Mouse (Mus musculus): ENCODE measurements around the gene Nploc4.
"Not testable (repeated sequence)": the region's sequence is repeated elsewhere in the genome, so short reads cannot be mapped to it uniquely, and the experiment has no call there.

Nploc4 gene

DNA sequence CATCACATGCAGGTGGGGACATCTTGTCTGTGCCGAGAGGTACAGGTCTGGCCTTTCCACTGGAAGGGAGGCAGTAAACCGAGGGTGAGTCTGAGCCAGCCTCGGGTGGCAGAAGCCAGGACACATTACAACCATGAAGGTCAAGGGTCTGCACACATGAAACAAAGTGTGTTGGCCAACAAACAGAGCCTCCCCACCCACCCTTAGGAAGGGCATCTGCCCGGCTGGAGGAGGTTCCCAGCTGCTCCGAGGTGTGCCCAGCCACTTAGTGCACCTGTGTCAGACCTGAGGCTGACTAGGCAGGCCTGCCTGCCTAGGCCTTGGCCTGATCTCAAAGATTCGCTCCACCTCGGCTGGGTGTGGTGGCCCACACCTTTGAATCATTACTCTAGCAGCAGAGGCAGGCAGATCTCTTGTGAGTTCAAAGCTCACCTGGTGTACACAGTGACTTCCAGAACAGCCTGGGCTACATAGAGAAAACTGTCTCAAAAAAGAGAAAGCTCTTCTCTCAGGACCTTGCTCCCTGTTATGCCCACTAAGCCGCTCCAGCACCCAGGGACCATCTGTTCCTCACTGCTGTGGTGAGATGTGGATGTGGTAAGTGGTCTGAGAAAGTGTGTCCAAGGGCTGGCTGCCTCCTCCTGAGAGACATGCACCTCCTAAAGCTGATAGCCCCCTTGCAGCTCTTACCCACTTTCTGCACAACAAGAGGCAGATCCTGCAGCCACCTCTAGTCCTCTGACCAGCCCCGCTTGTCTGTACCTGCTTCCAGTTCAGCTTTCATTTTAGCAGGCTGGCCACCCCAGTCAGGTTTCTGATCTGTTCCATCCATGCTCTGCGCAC, 86.0 kb downstream of the Nploc4 start:
- no peak for DNase-seq

- peak; percentile 57 for DNase-seq
Measured at GRCm38 (mm10) chr11:120350711-120351110, 86.8 kb downstream of the Nploc4 start.

DNA sequence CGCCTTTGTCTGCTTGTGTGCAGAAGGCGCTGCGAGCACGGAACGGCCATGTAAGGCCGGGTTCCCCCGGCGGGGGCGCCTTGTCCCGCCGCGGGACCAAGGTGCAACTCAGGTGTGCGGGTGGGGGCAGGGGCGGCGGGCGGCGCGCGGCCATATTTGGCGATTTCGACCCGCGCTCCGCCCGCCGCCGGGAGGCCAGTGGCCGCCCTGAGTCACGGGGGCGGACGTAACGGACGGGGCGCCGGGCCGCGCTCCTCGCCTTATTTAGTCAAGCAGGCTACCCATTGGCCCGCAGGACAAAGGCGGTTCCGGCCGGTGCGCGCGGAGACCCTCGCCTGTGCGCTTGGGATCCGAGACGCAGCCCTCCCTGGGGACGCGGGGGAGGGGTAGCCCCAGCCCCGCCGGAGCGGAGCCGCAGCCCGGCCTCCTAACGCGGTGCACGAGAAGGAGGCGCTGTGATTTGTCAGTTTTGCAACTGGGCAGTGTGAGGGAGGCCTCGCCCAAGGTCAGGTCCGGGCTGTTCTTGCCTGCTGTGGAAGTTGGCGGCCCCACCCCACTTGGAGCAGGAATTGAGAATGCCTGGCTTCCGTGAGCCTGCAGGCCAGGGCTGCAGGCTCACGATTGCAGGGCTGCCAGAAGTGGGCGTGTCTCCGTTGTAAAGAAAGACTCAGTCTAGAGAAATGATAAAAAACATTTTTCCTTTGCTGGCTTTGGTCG, 87.4 kb downstream of the Nploc4 start:
- peak; percentile 97 for DNase-seq

DNA sequence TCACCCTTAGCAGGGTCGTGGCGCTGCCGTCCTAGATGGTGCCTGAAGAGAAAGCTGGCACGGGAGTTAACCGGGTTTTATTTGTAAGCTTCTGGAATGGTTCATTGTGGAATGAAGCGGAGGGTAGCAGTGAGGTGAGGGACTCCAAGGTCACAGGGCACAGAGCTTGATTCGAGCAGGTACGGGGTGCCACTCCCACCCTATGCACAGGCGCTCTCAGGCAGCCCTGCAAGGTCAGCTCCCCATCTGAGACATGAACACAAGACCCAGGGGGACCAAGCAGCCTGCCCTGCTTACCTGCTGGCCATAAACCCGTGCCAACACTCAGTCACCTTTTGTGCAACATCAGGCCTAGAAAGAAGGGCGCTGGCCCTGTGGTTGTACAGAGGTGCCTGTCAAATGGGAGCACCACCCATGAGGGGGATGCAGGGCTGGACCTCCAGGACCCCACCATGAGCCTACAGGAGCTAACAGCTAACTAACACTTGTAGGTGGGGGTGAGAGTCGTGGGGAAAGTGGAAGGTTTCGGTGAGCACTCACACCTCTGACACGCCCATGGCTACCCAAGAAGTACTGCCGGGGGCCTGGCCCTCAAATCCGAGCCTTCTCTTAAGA, 88.0 kb downstream of the Nploc4 start:
- no peak for DNase-seq

- DNase-seq, result peak; percentile 83
Measured at GRCm38 (mm10) chr11:120348684-120349370, 88.7 kb downstream of the Nploc4 start.

DNA sequence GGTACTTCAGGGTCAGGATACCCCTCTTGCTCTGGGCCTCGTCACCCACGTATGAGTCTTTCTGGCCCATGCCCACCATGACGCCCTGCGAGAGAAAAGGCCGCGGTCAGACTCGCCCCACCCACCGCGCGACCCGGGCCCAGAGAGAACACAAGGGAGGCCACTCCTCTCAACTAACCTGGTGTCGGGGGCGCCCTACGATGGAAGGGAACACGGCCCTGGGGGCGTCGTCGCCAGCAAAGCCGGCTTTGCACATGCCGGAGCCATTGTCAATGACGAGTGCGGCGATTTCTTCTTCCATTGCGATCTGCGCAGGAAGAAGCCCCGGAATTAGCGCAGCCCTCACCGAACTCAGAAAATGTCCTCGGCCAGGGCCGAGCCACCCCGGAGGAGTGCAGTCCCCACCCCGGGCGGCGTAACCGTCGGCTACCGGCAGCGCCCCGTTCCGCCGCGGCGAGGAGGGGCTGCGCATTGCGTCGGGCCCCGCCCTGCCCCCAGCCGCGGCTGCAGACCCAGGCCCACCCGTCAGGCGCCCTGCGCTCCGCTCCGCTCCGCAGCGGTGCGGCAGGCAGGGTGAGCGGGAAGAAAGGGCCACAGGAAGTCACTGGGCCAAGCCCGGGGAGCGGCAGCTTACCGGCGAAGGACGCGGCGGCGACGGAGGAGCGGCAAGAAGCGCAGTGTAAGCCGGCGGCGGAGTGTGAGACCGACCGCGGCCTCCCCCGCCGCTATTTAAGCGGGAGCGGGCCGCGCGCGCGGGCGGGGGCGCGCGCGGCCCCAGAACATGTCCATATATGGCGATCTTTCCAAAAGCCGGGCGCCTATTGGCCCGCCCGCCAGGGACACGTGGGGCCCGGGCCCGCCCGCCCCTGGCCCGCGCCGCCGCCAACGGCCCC, 89.5 kb downstream of the Nploc4 start, which contains the start of gene Actg1:
TSS of gene Actg1 (minus strand) at position 752 of the 893 bp plus-strand sequence.
- peak; percentile 94 for DNase-seq

DNA sequence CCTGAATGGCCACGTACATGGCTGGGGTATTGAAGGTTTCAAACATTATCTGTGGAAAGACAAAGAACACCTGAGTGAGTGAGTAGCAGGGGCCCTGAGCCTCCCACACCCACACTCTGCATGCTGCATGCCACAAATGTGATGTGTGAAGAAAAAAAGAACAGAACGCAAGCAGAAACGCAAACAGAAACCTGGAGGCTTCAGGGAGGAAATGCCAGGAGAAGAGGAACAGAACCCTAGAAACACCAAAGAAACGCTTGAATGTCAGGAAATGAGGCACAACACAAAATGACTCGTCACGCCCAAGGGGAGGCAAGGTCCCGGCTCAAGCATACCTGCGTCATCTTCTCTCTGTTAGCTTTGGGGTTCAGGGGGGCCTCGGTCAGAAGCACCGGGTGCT, 90.2 kb downstream of the Nploc4 start:
- DNase-seq, result no peak

GRCm38 (mm10) chr11:120346383-120347034, 91.0 kb downstream of the Nploc4 start:
- not testable (repeated sequence) for DNase-seq

- DNase-seq, result no peak
Measured at GRCm38 (mm10) chr11:120345067-120345681, 92.3 kb downstream of the Nploc4 start.

DNA sequence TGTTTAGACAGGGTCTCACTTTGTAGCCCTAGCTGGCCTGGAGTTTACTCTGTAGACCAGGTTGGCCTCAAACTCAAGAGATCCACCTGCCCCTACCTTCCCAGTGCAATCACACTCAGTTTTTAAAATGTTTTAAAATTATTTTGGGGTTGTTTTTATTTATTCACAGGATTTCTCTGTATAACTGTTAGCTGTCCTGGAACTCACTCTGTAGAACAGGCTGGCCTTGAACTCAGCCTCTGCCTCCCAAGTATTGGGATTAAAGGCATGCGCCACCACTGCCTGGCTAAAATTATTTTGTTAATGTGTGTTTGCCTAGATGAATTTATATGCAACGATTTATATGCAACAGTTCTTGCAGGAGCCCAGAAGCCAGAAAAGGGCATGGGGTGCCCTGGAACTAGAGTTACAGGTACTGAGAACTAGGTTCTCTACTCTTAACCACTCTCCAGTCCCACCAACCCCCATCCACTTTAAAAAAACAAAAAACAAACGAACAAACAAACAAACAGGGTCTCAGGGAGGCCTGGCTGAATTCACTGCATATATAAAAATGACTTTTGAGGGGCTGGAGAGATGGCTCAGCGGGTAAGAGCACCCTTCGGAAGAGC, 93.1 kb downstream of the Nploc4 start:
- DNase-seq, result no peak

GRCm38 (mm10) chr11:120343519-120344309, 93.8 kb downstream of the Nploc4 start:
- DNase-seq, result no peak

GRCm38 (mm10) chr11:120342656-120343160, 94.8 kb downstream of the Nploc4 start:
- DNase-seq, result no peak

- no peak for DNase-seq
Measured at GRCm38 (mm10) chr11:120341661-120342060, 95.8 kb downstream of the Nploc4 start.

GRCm38 (mm10) chr11:120339978-120340513, 97.5 kb downstream of the Nploc4 start:
- DNase-seq, result no peak

DNA sequence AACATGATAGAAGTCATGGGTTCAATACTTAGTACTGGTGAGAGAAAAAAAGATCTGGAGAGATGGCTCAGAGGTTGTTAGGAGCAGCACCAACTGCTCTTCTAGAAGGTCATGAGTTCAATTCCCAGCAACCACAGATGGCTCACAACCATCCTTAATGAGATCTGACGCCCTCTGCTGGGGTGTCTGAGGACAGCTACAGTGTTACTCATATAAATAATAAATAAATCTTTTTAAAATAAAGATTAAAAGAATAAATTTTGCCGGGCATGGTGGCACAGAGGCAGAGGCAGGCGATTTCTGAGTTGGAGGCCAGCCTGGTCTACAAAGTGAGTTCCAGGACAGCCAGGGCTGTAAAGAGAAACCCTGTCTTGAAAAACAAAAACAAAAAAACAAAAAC, 98.7 kb downstream of the Nploc4 start:
- no peak for DNase-seq

DNA sequence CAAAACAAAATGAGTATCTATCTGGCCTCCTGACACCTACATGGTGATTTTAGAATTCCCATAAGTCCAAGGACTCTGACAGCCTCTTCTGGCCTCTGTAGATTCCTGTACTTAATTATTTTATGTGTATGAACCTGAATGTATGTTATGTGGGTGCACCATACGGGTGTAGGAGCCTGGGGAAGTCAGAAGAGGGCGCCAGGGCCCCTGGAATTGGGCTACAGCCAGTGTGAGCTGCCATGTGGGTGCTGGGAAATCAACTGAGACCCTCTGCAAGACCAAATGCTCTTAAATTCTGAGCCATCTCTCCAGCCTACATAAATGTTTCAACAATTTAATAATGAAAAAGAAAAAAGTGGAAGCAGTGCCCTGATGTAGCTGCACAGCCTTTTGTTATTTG, 100.1 kb downstream of the Nploc4 start:
- no peak for DNase-seq

- no peak for DNase-seq
Measured at GRCm38 (mm10) chr11:120335431-120336021, 102.0 kb downstream of the Nploc4 start.

Measured in embryo, embryonic 11 days (tissue).